Mouse (Mus musculus) bone marrow, adult 2 months (tissue): ENCODE measurements around the gene Aldh3b2. TPM values are rescaled to one million over a fixed set of nuclear protein-coding genes. Genes with fewer than 3 reads are reported as not detected.

Experiments used
- H3K27ac ChIP-seq: fragments of 200-500 bp; 2 replicates; pipeline ENCODE4 v1.5.1; 2012; ENCODE audit warnings: low read depth, mild to moderate bottlenecking, control low read depth, inconsistent platforms, low read length; ENCODE audit not compliant: control insufficient read depth, poor library complexity, insufficient read depth
- H3K4me1 ChIP-seq: fragments of 200-500 bp; 2 replicates; pipeline ENCODE4 v1.6.1; 2011; ENCODE audit warnings: low read length; ENCODE audit not compliant: control insufficient read depth, insufficient read depth
- H3K4me3 ChIP-seq: fragments of 200-500 bp; replicated peaks from 2 replicates; pipeline ENCODE3; 2011; ENCODE audit warnings: mild to moderate bottlenecking, low read depth, low read length, control low read depth; ENCODE audit not compliant: control insufficient read depth
- CTCF ChIP-seq: fragments of 200-500 bp; IDR thresholded peaks from 2 replicates; pipeline ENCODE4 v1.5.1; 2011; ENCODE audit warnings: low read length, control low read depth; ENCODE audit not compliant: control insufficient read depth, insufficient read depth
- POLR2A ChIP-seq: fragments of 200-500 bp; IDR thresholded peaks from 2 replicates; pipeline ENCODE4 v1.6.1; 2011; ENCODE audit warnings: low read depth, mild to moderate bottlenecking, control low read depth, low read length, borderline replicate concordance; ENCODE audit not compliant: control insufficient read depth
- WGBS: fragments of 180-500 bp; shearing (Covaris S2); methylation state at CpG from one replicate; pipeline ENCODE4 v1.1.7; 2018; 5-methylcytosine and 5-hydroxymethylcytosine counted together
- polyA plus RNA-seq: library from polyadenylated mRNA; stranded (reverse); fragments of >200 nt; gene quantifications from 2 replicates; pipeline ENCODE4 v1.2.4, GENCODE M21; 2011; ENCODE audit warnings: low replicate concordance; ENCODE audit not compliant: missing spikeins, insufficient read depth, insufficient read length

Gene Aldh3b2
- polyA plus RNA-seq, 1 experiment: 4.2 TPM

DNA sequence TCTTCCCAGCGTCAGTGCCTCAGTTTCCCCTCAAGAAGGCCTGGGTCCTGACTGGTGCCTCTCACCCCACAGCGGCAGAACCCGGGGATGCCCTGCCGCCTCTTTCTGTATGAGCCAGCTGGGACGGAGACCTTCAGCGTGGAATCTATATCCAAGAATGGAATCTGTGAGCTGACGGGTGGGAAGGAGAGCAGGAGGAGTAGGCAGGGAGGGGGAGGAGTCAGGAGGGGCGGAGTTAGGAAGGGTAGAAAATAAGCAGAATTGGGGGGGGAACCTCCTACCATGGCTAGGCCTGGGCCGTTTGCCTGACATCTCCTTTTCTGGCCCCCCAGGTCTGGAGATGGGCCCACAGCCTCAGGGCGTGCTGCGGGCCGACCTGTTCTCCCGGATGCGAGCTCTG is 15.9 kb downstream of the Aldh3b2 start:
- Histone ChIP-seq H3K27ac (no peak overlapping the region), H3K4me1 (no peaks in the 10 kb centered on the region), H3K4me3 (no peak overlapping the region)
- 88% methylated on average over 14 of the region's 14 CpGs for WGBS
- TF ChIP-seq POLR2A: no peak
- TF ChIP-seq CTCF: no peak

DNA sequence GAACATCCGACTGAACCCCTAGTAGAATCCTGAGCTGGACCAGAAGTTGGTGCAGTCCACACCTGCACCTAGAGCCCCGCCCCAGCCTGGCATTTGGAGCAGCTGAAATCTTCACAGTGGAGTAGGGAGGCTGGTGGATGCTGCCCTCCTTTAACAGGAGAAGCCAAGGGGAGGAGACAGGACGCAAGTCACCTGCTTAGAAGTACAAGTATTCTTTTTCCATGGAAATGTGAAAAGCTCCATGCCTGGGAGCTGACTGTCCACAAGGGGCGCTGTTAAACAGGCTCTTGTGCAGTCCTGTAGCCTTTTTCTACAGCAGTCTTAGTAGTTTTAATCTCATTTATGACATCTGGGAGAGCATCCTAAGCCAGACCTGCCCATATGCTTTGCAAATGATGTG is 16.6 kb downstream of the Aldh3b2 start:
- no peak for TF ChIP-seq POLR2A
- TF ChIP-seq CTCF: peak; percentile 33; the same call in 1 of the 2 replicates
- 90% methylated on average over 4 of the region's 4 CpGs for WGBS
- Histone ChIP-seq H3K4me1 (no peaks in the 10 kb centered on the region), H3K4me3 (no peak overlapping the region), H3K27ac (no peak overlapping the region)

DNA sequence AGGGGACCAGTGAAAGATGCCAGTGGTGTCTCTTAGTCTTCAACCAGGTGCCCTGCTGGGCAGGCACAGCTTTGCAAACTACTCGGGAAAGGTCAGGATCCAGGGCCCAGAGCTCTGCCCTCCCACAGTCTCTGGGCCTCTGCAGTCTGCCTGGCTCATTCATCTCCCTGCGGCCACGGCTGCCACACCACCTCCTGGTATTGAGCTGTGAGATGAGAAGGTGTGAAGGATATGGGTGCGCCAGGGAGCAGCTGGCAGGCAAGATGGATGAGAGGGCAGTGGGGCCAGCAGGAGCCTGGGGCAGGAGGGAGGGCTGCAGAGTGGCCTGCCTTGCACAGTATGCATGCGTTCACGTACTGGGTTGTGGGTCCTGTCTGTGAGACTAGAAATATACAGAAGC is 18.7 kb downstream of the Aldh3b2 start:
- no peak overlapping the region for H3K4me3 ChIP-seq
- no peak overlapping the region for H3K27ac ChIP-seq
- TF ChIP-seq CTCF (no peak), POLR2A (no peak)
- no peaks in the 10 kb centered on the region for H3K4me1 ChIP-seq
- WGBS: 79% methylated on average over 6 of the region's 6 CpGs

DNA sequence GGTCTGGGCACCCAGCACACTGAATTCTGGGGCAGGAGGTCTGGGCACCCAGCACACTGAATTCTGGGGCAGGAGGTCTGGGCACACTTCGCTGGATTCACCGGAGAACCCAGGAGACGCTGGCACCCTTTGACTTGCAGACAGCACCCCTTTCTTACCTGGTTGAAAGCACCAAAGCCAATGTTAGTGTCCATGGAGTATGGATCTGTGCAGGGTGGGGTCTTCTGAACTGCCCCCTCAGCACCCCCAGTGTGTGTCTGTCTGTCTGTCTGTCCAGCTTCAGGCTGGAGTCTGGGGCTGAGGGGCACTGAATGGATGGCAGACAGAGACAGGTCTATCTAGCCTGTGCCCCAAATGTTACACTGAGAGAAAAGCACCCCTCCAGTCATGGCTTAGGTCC is 19.4 kb downstream of the Aldh3b2 start:
- H3K4me1 ChIP-seq: no peaks in the 10 kb centered on the region
- TF ChIP-seq CTCF (no peak), POLR2A (no peak)
- H3K4me3 ChIP-seq: no peak overlapping the region
- H3K27ac ChIP-seq: no peak overlapping the region
- WGBS: 91% methylated on average over 3 of the region's 3 CpGs

- 90% methylated on average over 3 of the region's 3 CpGs for WGBS
Observed at GRCm38 (mm10) chr19:3991966-3992365, 19.8 kb downstream of the Aldh3b2 start.

GRCm38 (mm10) chr19:3992416-3992815 is 20.3 kb downstream of the Aldh3b2 start, which contains the start of gene Tbx10:
TSS of gene Tbx10 (plus strand) at chr19:3992752.
- no peaks in the 10 kb centered on the region for H3K4me1 ChIP-seq
- no peak within 1 kb of the TSS for H3K27ac ChIP-seq
- TF ChIP-seq POLR2A (no peak), CTCF (no peak)
- WGBS: 75% methylated on average over 5 of the region's 5 CpGs
- H3K4me3 ChIP-seq: no peak within 1 kb of the TSS

More at GRCm38 (mm10) chr19:3991966-3992365, 19.8 kb downstream of the Aldh3b2 start:
- no peak for TF ChIP-seq CTCF
- TF ChIP-seq POLR2A: no peak
- Histone ChIP-seq H3K4me3 (no peak overlapping the region), H3K4me1 (no peaks in the 10 kb centered on the region), H3K27ac (no peak overlapping the region)

DNA sequence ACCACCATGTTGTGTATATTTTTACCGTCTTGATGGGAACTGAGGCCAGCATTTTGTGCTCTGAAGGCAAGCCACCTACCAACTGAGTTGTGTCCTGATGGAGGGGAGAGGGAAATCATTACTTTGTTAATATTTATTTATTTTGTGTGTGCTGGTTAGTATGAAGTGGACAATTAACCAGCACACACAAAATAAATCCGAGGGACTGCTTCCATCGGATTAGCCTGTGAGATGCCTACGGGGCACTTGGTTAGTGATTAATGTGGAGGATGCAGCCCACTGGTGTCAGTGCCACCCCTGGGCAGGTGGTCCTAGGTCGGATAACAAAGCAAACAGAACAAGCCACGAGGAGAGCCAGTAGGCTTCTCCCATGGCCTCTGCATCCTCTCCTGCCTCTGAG is 22.8 kb downstream of the Aldh3b2 start:
- Histone ChIP-seq H3K4me1 (no peaks in the 10 kb centered on the region; the same call in 1 of the 2 replicates), H3K27ac (no peak overlapping the region), H3K4me3 (no peak overlapping the region)
- TF ChIP-seq CTCF (no peak), POLR2A (no peak)
- WGBS: 82% methylated on average over 6 of the region's 6 CpGs

GRCm38 (mm10) chr19:3995505-3995904 is 23.4 kb downstream of the Aldh3b2 start:
- 90% methylated on average over 3 of the region's 3 CpGs for WGBS
- TF ChIP-seq CTCF: no peak
- no peak for TF ChIP-seq POLR2A
- Histone ChIP-seq H3K4me1 (no peaks in the 10 kb centered on the region; the same call in 1 of the 2 replicates), H3K4me3 (no peak overlapping the region), H3K27ac (no peak overlapping the region)

GRCm38 (mm10) chr19:3996106-3996505 is 24.0 kb downstream of the Aldh3b2 start:
- no peak overlapping the region for H3K4me3 ChIP-seq
- no peak overlapping the region for H3K27ac ChIP-seq
- WGBS: 63% methylated on average over 7 of the region's 7 CpGs
- peaks cover 2% of the 10 kb centered on the region for H3K4me1 ChIP-seq
- TF ChIP-seq POLR2A: no peak
- no peak for TF ChIP-seq CTCF
